Mouse (Mus musculus): ENCODE measurements around the gene Cacybp. TPM values are rescaled to one million over a fixed set of nuclear protein-coding genes. Genes with fewer than 3 reads are reported as not detected.

Cacybp gene
- polyA plus RNA-seq, 1 experiment from 2014 or later: 182 TPM

DNA sequence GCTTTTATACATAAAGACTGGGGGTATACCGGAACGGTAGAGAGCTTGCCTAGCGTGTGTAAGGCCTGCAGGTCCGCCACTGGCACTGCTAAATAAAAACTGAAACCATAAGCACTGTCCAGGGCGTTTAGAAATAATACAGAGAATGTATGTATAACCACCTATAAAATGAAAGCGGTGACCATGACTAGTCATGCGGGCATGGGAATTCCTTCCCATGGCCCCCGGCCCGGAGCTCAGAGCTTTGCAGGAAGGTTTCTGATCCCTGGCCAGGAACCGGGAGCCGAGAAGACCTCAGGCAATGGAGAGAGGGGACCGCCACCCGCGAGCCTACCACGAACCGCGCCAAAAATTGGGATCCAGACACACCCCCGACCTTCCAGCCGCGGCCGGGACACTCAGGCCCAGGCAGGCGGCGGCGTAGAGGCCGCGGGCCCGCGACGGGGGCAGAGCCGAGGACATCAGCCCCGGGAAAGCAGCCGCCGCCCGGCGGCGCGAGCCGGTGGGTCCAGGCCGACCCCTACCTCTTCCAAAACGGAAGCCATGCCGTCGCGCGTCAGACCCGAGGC is 468 bp downstream of the Cacybp start:
- Histone ChIP-seq H3K4me1 (peaks cover 11% of the 10 kb centered on the region), H3K36me3 (peaks cover 7% of the 10 kb centered on the region), H3K9ac (peak overlapping the region; percentile 89), H3K9me3 (no peaks in the 10 kb centered on the region), H3K27me3 (no peaks in the 10 kb centered on the region), H3K27ac (peak overlapping the region; percentile 100), H3K4me3 (peak overlapping the region; percentile 92), H3K4me2 (peak overlapping the region; percentile 59)
- WGBS: under 1% methylated on average over 45 of the region's 45 CpGs
- ATAC-seq (ENCODE audit: insufficient number of reproducible peaks, low FRiP score, low TSS enrichment, low read depth): peak; percentile 60; the same call in 1 of the 2 replicates

DNA sequence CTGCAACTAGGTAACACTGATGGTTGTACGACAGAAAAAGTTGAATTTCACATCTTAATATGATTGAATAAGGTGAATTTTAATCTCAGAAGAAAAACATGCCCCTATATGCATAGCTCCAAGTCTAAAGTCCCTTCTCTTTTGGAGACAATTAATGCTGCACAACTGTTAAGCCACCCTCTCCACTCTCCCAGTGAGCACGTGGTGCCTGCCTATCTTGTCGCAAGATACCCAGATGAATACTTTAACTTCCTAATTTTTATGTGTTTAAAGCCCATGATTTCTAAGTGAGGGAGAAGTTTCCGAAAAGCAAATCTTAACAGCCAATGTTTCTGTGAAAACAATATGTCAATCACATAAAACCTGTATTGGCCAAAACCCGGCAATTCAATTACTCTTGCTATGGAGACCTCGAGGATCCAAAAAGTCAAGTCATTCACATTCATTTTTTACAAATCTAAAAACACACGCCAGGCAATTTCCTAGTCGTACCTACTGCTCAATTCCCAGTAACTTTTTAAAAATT is 1.0 kb downstream of the Cacybp start:
- Histone ChIP-seq H3K4me2 (peak overlapping the region; percentile 59), H3K4me3 (peak overlapping the region; percentile 92), H3K4me1 (peaks cover 11% of the 10 kb centered on the region), H3K36me3 (peaks cover 13% of the 10 kb centered on the region), H3K27ac (peak overlapping the region; percentile 100; the same call in 1 of the 2 replicates), H3K9ac (peak overlapping the region; percentile 89), H3K9me3 (no peaks in the 10 kb centered on the region), H3K27me3 (no peaks in the 10 kb centered on the region)
- no peak for ATAC-seq (ENCODE audit: insufficient number of reproducible peaks, low FRiP score, low TSS enrichment, low read depth)
- WGBS: 2% methylated on average over 8 of the region's 8 CpGs

DNA sequence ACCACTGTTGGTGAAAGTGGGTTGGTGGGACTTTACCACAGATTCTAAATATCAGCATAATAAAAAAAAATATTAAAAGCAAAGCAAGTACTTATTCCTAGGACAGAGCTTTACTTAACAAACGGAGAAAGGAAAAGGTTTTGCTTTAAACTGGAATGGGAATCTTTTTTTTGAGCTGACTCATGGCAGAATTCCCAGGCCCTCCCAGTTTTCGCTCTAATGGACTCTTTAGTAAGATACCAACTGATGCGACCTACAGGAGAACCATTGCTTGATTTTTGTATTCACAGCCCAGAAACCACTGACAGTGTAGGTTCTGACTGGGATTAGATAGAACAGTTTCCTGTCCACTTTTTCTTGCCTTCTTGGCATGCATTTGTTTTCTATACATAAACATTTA is 2.1 kb downstream of the Cacybp start:
- peaks cover 23% of the 10 kb centered on the region for H3K36me3 ChIP-seq
- peaks cover 11% of the 10 kb centered on the region for H3K4me1 ChIP-seq
- no peaks in the 10 kb centered on the region for H3K27me3 ChIP-seq
- no peaks in the 10 kb centered on the region for H3K9me3 ChIP-seq
- 54% methylated on average over 3 of the region's 3 CpGs for WGBS
- ATAC-seq (ENCODE audit: insufficient number of reproducible peaks, low FRiP score, low TSS enrichment, low read depth): no peak
- no peak overlapping the region for H3K9ac ChIP-seq
- peak overlapping the region; percentile 59 for H3K4me2 ChIP-seq
- H3K4me3 ChIP-seq: peak overlapping the region; percentile 92
- H3K27ac ChIP-seq: no peak overlapping the region

DNA sequence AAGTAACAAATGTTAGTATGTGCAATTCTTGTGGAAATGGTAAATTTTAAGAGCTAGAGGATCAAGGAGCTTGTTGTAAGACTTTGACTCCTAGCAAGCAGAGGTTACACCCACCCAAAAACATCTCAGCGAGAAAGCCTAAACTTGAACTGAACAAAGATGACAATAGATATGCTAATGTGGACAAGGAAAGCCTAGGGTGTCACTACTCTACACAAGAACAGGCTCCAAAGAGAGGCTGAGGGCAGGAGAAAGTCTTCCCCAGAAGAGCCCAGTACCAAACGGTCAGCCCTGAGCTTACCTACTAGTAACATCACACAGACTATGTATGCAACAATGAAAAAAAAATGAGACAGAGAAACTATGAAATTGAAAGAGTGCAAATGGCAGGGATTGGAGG is 2.8 kb downstream of the Cacybp start:
- ATAC-seq (ENCODE audit: insufficient number of reproducible peaks, low FRiP score, low TSS enrichment, low read depth): no peak

DNA sequence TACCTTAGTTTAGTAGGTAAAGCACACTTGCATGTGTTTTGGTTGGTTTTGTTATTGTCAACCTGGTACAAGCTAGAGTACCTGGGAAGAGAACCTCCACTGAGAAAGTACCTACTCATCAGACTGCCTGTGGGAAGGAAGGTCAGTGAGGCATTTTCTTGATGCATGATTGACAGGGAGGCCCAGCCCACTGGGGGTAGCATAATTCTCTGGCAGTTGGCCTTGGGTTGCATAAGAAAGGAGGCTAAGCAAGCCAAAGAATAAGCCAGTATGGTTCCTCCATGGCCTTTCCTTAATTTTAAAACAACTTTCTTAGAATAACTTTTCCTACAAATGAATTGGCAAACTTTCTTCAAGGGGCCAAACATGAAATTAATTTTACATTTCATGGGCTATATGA is 7.2 kb downstream of the Cacybp start:
- no peak overlapping the region for H3K4me3 ChIP-seq
- no peak overlapping the region for H3K27ac ChIP-seq
- no peak overlapping the region for H3K4me2 ChIP-seq
- ATAC-seq (ENCODE audit: insufficient number of reproducible peaks, low FRiP score, low TSS enrichment, low read depth): no peak
- H3K9me3 ChIP-seq: no peaks in the 10 kb centered on the region
- H3K27me3 ChIP-seq: no peaks in the 10 kb centered on the region
- H3K36me3 ChIP-seq: peaks cover 59% of the 10 kb centered on the region
- no peaks in the 10 kb centered on the region for H3K4me1 ChIP-seq
- no peak overlapping the region for H3K9ac ChIP-seq

More for the DNA sequence above, 2.8 kb downstream of the Cacybp start:
- Histone ChIP-seq H3K9me3 (no peaks in the 10 kb centered on the region), H3K4me3 (no peak overlapping the region), H3K9ac (no peak overlapping the region), H3K4me1 (peaks cover 11% of the 10 kb centered on the region), H3K4me2 (no peak overlapping the region), H3K27ac (no peak overlapping the region), H3K27me3 (no peaks in the 10 kb centered on the region), H3K36me3 (peaks cover 29% of the 10 kb centered on the region)
- 79% methylated on average over 2 of the region's 2 CpGs for WGBS

DNA sequence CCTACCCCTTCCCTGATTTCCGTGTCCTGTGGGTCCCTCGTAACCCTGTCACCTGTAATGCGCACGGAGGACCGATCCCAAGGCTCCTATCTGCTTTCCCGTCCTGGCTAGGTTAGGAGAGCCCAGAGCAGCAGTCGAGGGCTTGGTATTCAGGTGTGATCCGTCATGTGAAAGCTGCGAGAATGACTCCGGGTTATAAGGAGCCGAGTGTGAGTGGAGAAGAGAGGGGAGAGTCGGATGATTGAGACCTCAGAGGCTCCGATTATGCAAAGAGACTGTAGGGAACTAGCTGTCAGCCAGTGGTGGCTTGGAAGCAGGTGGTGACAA is 17.4 kb downstream of the Cacybp start:
- Histone ChIP-seq H3K4me1 (peaks cover 6% of the 10 kb centered on the region; the same call in 1 of the 2 replicates), H3K9ac (peak overlapping the region; percentile 85), H3K36me3 (peaks cover 14% of the 10 kb centered on the region; the same call in 1 of the 2 replicates), H3K9me3 (no peaks in the 10 kb centered on the region), H3K4me2 (peak overlapping the region; percentile 67), H3K4me3 (peak overlapping the region; percentile 89), H3K27me3 (no peaks in the 10 kb centered on the region), H3K27ac (peak overlapping the region; percentile 81)
- no peak for ATAC-seq (ENCODE audit: insufficient number of reproducible peaks, low FRiP score, low TSS enrichment, low read depth)
- under 1% methylated on average over 13 of the region's 13 CpGs for WGBS

DNA sequence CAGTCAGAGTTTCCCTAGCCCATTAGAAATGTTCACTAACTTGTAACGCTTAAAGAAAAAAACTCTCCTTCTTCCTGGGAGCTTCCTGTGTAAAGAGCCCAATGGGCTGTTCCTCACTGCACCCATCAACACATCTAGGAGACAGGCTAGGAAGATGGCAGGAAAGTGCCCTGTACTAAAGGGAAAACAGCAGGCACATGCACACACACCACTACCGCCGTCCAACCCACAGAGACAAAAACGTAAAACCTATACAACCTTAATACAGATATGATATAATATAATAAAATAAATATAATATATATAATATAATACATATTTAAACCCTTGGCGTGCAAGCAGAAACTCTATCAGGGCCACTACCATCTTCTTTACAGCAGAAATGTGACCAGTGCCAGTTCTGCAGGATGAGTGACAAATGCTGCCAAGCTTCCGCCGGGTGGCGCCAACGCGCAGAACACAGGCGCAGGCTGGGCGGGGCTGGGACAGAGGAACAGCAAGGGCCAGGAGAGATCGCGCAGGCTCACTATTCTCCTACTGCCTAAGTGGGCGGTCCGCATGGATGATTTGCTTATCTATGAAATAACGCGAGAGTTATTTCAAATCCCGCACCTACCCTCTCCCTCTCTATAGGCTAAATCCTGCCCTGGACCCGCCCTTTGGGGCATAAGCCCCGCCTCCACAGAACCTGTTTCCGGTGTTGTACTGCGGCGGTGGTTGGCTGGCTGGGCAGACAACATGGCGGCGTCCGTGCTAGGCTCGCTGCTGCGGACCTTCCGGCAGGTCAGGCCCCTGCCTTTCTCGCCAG is 17.9 kb downstream of the Cacybp start, which contains the start of gene Mrps14:
Mrps14 (plus strand) TSS at position 687 of the 808 bp plus-strand sequence.
- H3K9ac ChIP-seq: peak within 1 kb of the TSS; percentile 85
- peaks cover 14% of the 10 kb centered on the region; the same call in 1 of the 2 replicates for H3K36me3 ChIP-seq
- H3K4me1 ChIP-seq: peaks cover 6% of the 10 kb centered on the region; the same call in 1 of the 2 replicates
- peak within 1 kb of the TSS; percentile 81 for H3K27ac ChIP-seq
- H3K4me3 ChIP-seq: peak within 1 kb of the TSS; percentile 89
- H3K4me2 ChIP-seq: peak within 1 kb of the TSS; percentile 67
- peak; percentile 100 for ATAC-seq (ENCODE audit: insufficient number of reproducible peaks, low FRiP score, low TSS enrichment, low read depth)
- WGBS: 7% methylated on average over 31 of the region's 31 CpGs
- no peaks in the 10 kb centered on the region for H3K9me3 ChIP-seq
- no peaks in the 10 kb centered on the region for H3K27me3 ChIP-seq

DNA sequence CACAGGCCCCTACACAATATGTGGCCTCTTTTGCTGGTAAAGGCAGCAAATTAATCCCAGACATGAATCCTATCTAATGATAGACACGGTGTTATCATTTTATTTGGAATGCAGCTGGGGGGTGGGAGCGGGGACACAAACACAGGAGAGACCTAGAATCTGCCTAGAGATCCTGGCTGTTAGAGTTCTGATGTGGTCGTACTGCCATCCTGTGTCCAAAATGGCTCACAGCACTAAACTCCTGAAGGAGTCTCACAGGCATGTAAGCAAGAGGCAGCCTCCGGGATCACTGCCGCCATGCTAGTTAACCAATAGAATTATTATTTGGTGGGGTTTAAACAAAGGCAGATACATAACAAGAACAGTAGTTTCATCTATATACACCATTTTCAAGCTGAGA is 28.2 kb downstream of the Cacybp start:
- no peak overlapping the region for H3K27ac ChIP-seq
- 14% methylated on average over 5 of the region's 5 CpGs for WGBS
- 0 out of 2 replicates have a peak, but pooled peaks cover 2% of the 10 kb centered on the region for H3K4me1 ChIP-seq
- no peak overlapping the region for H3K4me2 ChIP-seq
- no peaks in the 10 kb centered on the region for H3K27me3 ChIP-seq
- no peaks in the 10 kb centered on the region for H3K36me3 ChIP-seq
- no peak overlapping the region for H3K4me3 ChIP-seq
- H3K9me3 ChIP-seq: no peaks in the 10 kb centered on the region
- ATAC-seq (ENCODE audit: insufficient number of reproducible peaks, low FRiP score, low TSS enrichment, low read depth): no peak
- no peak overlapping the region for H3K9ac ChIP-seq

DNA sequence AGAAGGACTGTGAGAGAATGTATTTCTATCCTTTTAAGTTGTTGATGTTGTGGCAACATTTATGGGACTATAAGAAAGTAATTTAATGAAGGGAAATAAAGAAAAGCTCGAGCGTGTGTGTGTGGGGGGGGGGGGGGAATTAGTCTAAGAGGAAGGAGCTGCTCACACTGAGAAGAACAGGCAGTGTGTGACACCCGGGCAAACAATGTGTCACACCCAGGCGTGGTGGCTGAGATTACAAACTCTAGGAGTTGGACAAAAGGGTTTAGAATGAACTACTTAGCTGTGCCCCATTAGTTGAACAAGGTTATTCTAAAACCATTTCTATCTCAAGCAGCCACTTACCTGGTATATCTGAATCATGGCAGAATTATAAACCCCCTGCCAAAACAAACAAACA is 31.5 kb downstream of the Cacybp start:
- H3K9me3 ChIP-seq: no peaks in the 10 kb centered on the region
- H3K4me2 ChIP-seq: no peak overlapping the region
- no peak overlapping the region for H3K27ac ChIP-seq
- H3K36me3 ChIP-seq: no peaks in the 10 kb centered on the region
- ATAC-seq (ENCODE audit: insufficient number of reproducible peaks, low FRiP score, low TSS enrichment, low read depth): no peak
- no peak overlapping the region for H3K4me3 ChIP-seq
- H3K9ac ChIP-seq: no peak overlapping the region
- WGBS: 41% methylated on average over 4 of the region's 4 CpGs
- H3K4me1 ChIP-seq: 0 out of 2 replicates have a peak, but pooled peaks cover 2% of the 10 kb centered on the region
- no peaks in the 10 kb centered on the region for H3K27me3 ChIP-seq

DNA sequence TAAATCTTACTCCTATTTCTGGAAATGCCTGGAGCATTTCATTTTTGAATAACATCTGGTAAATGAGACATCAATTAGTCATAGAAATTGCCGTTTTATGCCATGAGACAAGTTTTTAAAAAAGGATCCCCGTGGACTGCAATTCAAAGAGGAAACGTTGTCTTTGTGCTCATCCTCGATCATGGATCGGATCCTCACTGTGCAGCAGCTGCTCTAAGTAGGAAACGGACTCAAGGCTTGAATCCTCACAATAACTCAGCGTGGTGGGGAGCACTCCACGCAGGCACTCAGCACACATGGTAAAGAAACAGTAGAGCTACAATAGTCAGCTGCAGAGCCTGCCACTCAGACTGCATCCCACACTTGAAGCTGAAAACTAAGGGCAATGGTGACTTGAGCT is 35.8 kb downstream of the Cacybp start:
- 68% methylated on average over 8 of the region's 8 CpGs for WGBS
- 0 out of 2 replicates have a peak, but pooled peaks cover 2% of the 10 kb centered on the region for H3K4me1 ChIP-seq
- no peaks in the 10 kb centered on the region for H3K36me3 ChIP-seq
- H3K9me3 ChIP-seq: no peaks in the 10 kb centered on the region
- no peak overlapping the region for H3K4me3 ChIP-seq
- ATAC-seq (ENCODE audit: insufficient number of reproducible peaks, low FRiP score, low TSS enrichment, low read depth): no peak
- no peak overlapping the region for H3K4me2 ChIP-seq
- no peak overlapping the region for H3K27ac ChIP-seq
- no peak overlapping the region for H3K9ac ChIP-seq
- H3K27me3 ChIP-seq: no peaks in the 10 kb centered on the region

DNA sequence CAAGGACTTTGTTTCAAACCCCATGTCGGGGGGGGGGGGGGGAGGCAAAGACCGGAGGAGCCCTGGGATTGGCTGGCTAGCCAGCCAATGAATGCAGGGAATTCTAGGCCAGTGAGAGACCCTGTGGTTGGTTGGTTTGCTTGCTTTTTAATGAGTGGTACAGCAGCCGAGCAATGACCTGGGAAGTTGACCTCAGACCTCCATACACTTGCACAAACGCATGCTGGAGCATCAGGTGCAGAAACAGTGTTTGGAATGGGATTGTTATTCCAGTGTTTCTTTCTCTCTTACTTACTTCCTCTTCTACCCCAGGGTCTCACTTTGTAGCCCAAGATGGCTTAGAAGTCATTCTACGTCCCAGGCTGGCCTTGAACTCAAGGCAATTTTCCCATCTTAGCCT is 46.1 kb downstream of the Cacybp start:
- no peak overlapping the region for H3K27ac ChIP-seq
- H3K4me3 ChIP-seq: no peak overlapping the region
- H3K9me3 ChIP-seq: no peaks in the 10 kb centered on the region
- H3K27me3 ChIP-seq: no peaks in the 10 kb centered on the region
- 57% methylated on average over 3 of the region's 5 CpGs for WGBS
- H3K36me3 ChIP-seq: no peaks in the 10 kb centered on the region
- no peak overlapping the region for H3K4me2 ChIP-seq
- H3K9ac ChIP-seq: no peak overlapping the region
- no peaks in the 10 kb centered on the region for H3K4me1 ChIP-seq
- no peak for ATAC-seq (ENCODE audit: insufficient number of reproducible peaks, low FRiP score, low TSS enrichment, low read depth)

DNA sequence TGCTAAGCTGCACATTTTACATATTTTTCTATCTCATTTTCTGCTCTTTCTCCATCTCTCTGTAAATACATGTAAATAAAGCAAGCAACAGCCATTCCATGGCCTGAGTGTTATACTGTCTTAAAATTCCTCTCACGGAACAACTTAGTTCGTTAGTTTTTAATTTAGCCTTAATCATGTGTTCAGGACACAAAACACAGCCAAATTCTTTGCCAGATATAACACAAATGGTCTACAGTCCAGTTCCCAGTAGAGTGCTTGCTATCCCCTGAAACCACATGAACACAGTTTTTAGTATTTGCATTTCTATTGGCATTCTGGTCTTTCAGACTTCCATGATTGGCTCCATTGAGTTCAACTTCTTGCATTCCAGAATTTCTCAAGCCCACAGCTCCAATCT is 54.5 kb downstream of the Cacybp start:
- Histone ChIP-seq H3K4me3 (no peak overlapping the region), H3K27me3 (no peaks in the 10 kb centered on the region), H3K9ac (no peak overlapping the region), H3K36me3 (no peaks in the 10 kb centered on the region), H3K4me2 (no peak overlapping the region), H3K4me1 (peaks cover 7% of the 10 kb centered on the region), H3K27ac (no peak overlapping the region), H3K9me3 (no peaks in the 10 kb centered on the region)
- no peak for ATAC-seq (ENCODE audit: insufficient number of reproducible peaks, low FRiP score, low TSS enrichment, low read depth)
- whole genome bisulfite sequencing: 66% methylated on average over 2 of the region's 2 CpGs

Data from limb, embryonic 15.5 days (tissue).